Mouse (Mus musculus) forebrain, embryonic 15.5 days (tissue): ENCODE results near the gene Gm10770. TPM values are rescaled to one million over a fixed set of nuclear protein-coding genes. Genes with fewer than 3 reads are reported as not detected.

Source experiments
- polyA plus RNA-seq: library from polyadenylated mRNA; unstranded; fragments of >200 nt; fragmentation: Nextera tagmentation; extraction: Ambion mirVana; gene quantifications from 2 replicates; pipeline ENCODE4 v1.2.1, GENCODE M21; 2015

The Gm10770 gene
- polyA plus RNA-seq, 1 experiment from 2014 or later = not detected

Other genes with a start within 250 kb of the Gm10770 start
- 9.6 and 11.2 TPM in 2 replicates for gene Zfp120, start 43.0 kb downstream of the Gm10770 start, polyA plus RNA-seq
- not detected in 2 replicates for gene Gm14139, start 2.1 kb upstream of the Gm10770 start, polyA plus RNA-seq
- gene Zfp937, start 38.4 kb upstream of the Gm10770 start, polyA plus RNA-seq = 9.9 and 11.0 TPM in 2 replicates
- 3.9 and 4.9 TPM in 2 replicates for gene Gm21994, start 75.9 kb upstream of the Gm10770 start, polyA plus RNA-seq
- gene Gm14124, start 77.8 kb upstream of the Gm10770 start, polyA plus RNA-seq = not detected in 2 replicates
- 0.76 and 1.9 TPM in 2 replicates for gene Gm10130, start 144.0 kb upstream of the Gm10770 start, polyA plus RNA-seq
- gene 3300002I08Rik, start 183.1 kb upstream of the Gm10770 start, polyA plus RNA-seq = 13.6 and 16.5 TPM in 2 replicates